Mouse (Mus musculus) erythroblast, embryonic 14.5 days (primary cell): Measurements from ENCODE around the gene Hcrtr1.

Experiments
- GATA1 ChIP-seq: IDR thresholded peaks from 2 replicates; pipeline ENCODE4 v1.6.1; 2012; ENCODE audit warnings: low read length, inconsistent platforms, mixed read lengths
- TAL1 ChIP-seq: IDR thresholded peaks from 3 replicates; pipeline ENCODE4 v1.6.1; 2012; ENCODE audit warnings: low read length, inconsistent platforms, mixed read lengths

- TF ChIP-seq GATA1 (no peak), TAL1 (no peak)
Observed at GRCm38 (mm10) chr4:130188806-130189297, 49.7 kb upstream of the Hcrtr1 start.
